Mouse (Mus musculus) CH12.LX (cell line): ENCODE data around the gene Tspyl2.
"Not testable (repeated sequence)": the region's sequence is repeated elsewhere in the genome, so short reads cannot be mapped to it uniquely, and the experiment has no call there.

Source experiments
- CHD1 ChIP-seq: IDR thresholded peaks from 2 replicates; pipeline ENCODE4 v1.6.1; 2012; ENCODE audit warnings: low read depth, low read length, improper control_type of control experiment, inconsistent platforms
- CTCF ChIP-seq, 2 experiments: IDR thresholded peaks in 1 of 2; conservative IDR thresholded peaks in 1 of 2; 2 replicates each; pipeline ENCODE4 v1.5.1; 2011 to 2012; ENCODE audit warnings: low read depth in 2 of 2, low read length in 2 of 2, improper control_type of control experiment in 1 of 2, inconsistent platforms in 1 of 2, mild to moderate bottlenecking in 1 of 2, moderate library complexity in 1 of 2
- E2F4 ChIP-seq: IDR thresholded peaks from 2 replicates; pipeline ENCODE4 v1.6.1; 2011; ENCODE audit warnings: low read depth, low read length, improper control_type of control experiment; ENCODE audit not compliant: insufficient replicate concordance
- KAT2A ChIP-seq: IDR thresholded peaks from 2 replicates; pipeline ENCODE4 v1.6.1; 2012; ENCODE audit warnings: low read length, improper control_type of control experiment, inconsistent platforms; ENCODE audit not compliant: insufficient replicate concordance
- RAD21 ChIP-seq: IDR thresholded peaks from 2 replicates; pipeline ENCODE4 v1.6.1; 2011; ENCODE audit warnings: low read depth, mild to moderate bottlenecking, low read length, improper control_type of control experiment, moderate library complexity
- TBP ChIP-seq: conservative IDR thresholded peaks from 2 replicates; pipeline ENCODE4 v1.6.1; 2011; ENCODE audit warnings: low read depth, low read length, improper control_type of control experiment
- ZMIZ1 ChIP-seq: IDR thresholded peaks from 2 replicates; pipeline ENCODE4 v1.6.1; 2012; ENCODE audit warnings: low read depth, mild to moderate bottlenecking, inconsistent platforms, low read length, improper control_type of control experiment

DNA sequence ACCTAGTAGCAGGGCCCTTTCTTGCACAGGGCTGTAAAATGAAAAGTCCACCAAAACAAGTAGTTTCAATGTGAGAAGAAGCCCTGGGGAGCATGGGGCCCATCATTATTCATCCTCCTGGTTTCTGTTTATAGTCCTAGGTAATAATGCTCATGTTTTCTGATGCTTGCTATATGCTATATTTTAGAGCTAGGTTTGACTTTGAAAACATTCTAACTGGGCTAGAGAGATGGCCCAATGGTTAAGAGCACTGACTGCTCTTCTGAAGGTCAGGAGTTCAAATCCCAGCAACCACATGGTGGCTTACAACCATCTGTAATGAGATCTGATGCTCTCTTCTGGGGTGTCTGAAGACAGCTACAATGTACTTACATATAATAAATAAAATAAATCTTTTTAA is 12.8 kb downstream of the Tspyl2 start:
- TF ChIP-seq RAD21; CHD1; CTCF (conservative IDR thresholded peaks at IDR 0.05 in 1 of 2, IDR thresholded peaks at IDR 0.05 in 1 of 2; ENCODE audit: low read depth in 2 of 2, low read length in 2 of 2); ZMIZ1; E2F4; KAT2A: not testable (repeated sequence)
- TF ChIP-seq TBP = peak; percentile 75; the same call in 1 of the 2 replicates
